Mouse (Mus musculus): ENCODE data around the gene Cactin. TPM values are rescaled to one million over a fixed set of nuclear protein-coding genes. Genes with fewer than 3 reads are reported as not detected.

The Cactin gene
- total RNA-seq, 2 experiments from 2014 or later: 24.7 to 25.6 TPM

GRCm38 (mm10) chr10:81297246-81297645 is 23.7 kb upstream of the Cactin start:
- no peak for DNase-seq (ENCODE audit: low spot score in 2 of 2)

GRCm38 (mm10) chr10:81297845-81298244 is 23.1 kb upstream of the Cactin start:
- DNase-seq (ENCODE audit: low spot score in 2 of 2): no peak

GRCm38 (mm10) chr10:81298369-81299100 is 22.4 kb upstream of the Cactin start:
- DNase-seq (ENCODE audit: low spot score in 2 of 2): no peak

- no peak for DNase-seq (ENCODE audit: low spot score in 2 of 2)
Observed at GRCm38 (mm10) chr10:81299585-81300351, 21.1 kb upstream of the Cactin start.

- DNase-seq (ENCODE audit: low spot score in 2 of 2): no peak
Observed at GRCm38 (mm10) chr10:81300352-81300907, 20.5 kb upstream of the Cactin start.

- DNase-seq (ENCODE audit: low spot score in 2 of 2): no peak
Observed at GRCm38 (mm10) chr10:81301321-81301720, 19.6 kb upstream of the Cactin start.

GRCm38 (mm10) chr10:81302288-81302687 is 18.6 kb upstream of the Cactin start:
- no peak for DNase-seq (ENCODE audit: low spot score in 2 of 2)

GRCm38 (mm10) chr10:81302781-81303218 is 18.1 kb upstream of the Cactin start:
- no peak for DNase-seq (ENCODE audit: low spot score in 2 of 2)

GRCm38 (mm10) chr10:81303258-81303657 is 17.6 kb upstream of the Cactin start:
- no peak for DNase-seq (ENCODE audit: low spot score in 2 of 2)

GRCm38 (mm10) chr10:81303761-81304160 is 17.1 kb upstream of the Cactin start:
- DNase-seq (ENCODE audit: low spot score in 2 of 2): no peak

- peak; percentile 67 to 70 for DNase-seq (ENCODE audit: low spot score in 2 of 2)
Observed at GRCm38 (mm10) chr10:81304597-81305238, 16.2 kb upstream of the Cactin start.

GRCm38 (mm10) chr10:81305663-81306062 is 15.2 kb upstream of the Cactin start:
- DNase-seq (ENCODE audit: low spot score in 2 of 2): no peak

- DNase-seq (ENCODE audit: low spot score in 2 of 2): no peak
Observed at GRCm38 (mm10) chr10:81306173-81306668, 14.7 kb upstream of the Cactin start.

- DNase-seq (ENCODE audit: low spot score in 2 of 2): no peak
Observed at GRCm38 (mm10) chr10:81306837-81307682, 13.8 kb upstream of the Cactin start.

- no peak for DNase-seq (ENCODE audit: low spot score in 2 of 2)
Observed at GRCm38 (mm10) chr10:81309571-81309970, 11.3 kb upstream of the Cactin start.

GRCm38 (mm10) chr10:81313581-81313980 is 7.3 kb upstream of the Cactin start:
- DNase-seq (ENCODE audit: low spot score in 2 of 2): no peak

- DNase-seq (ENCODE audit: low spot score in 2 of 2): no peak
Observed at GRCm38 (mm10) chr10:81314201-81314600, 6.7 kb upstream of the Cactin start.

GRCm38 (mm10) chr10:81315587-81315986 is 5.3 kb upstream of the Cactin start:
- no peak for DNase-seq (ENCODE audit: low spot score in 2 of 2)

- peak in 1 of 2 experiments; percentile 51 for DNase-seq (ENCODE audit: low spot score in 2 of 2)
Observed at GRCm38 (mm10) chr10:81316338-81317060, 4.4 kb upstream of the Cactin start.

- no peak for DNase-seq (ENCODE audit: low spot score in 2 of 2)
Observed at GRCm38 (mm10) chr10:81317273-81317672, 3.6 kb upstream of the Cactin start.

Measured in layer of hippocampus, postnatal 10 days (tissue).